Mouse (Mus musculus) CH12.LX (cell line): ENCODE results near the gene Plcb1.

ENCODE experiments used
- CTCF ChIP-seq, 2 experiments: IDR thresholded peaks in 1 of 2; conservative IDR thresholded peaks in 1 of 2; 2 replicates each; pipeline ENCODE4 v1.5.1; 2011 to 2012; ENCODE audit warnings: low read depth in 2 of 2, low read length in 2 of 2, improper control_type of control experiment in 1 of 2, inconsistent platforms in 1 of 2, mild to moderate bottlenecking in 1 of 2, moderate library complexity in 1 of 2
- IRF4 ChIP-seq: IDR thresholded peaks from 2 replicates; pipeline ENCODE4 v1.6.1; 2014; ENCODE audit warnings: low read depth, mild to moderate bottlenecking, inconsistent platforms, low read length, improper control_type of control experiment
- MAX ChIP-seq: IDR thresholded peaks from 2 replicates; pipeline ENCODE4 v1.6.1; 2011; ENCODE audit warnings: low read length, improper control_type of control experiment
- MAZ ChIP-seq: IDR thresholded peaks from 2 replicates; pipeline ENCODE4 v1.6.1; 2012; ENCODE audit warnings: low read depth, mild to moderate bottlenecking, inconsistent platforms, low read length, improper control_type of control experiment, moderate library complexity
- MEF2A ChIP-seq: IDR thresholded peaks from 2 replicates; pipeline ENCODE4 v1.6.1; 2014; ENCODE audit warnings: low read depth, mild to moderate bottlenecking, inconsistent platforms, low read length, improper control_type of control experiment, borderline replicate concordance
- MYC ChIP-seq: IDR thresholded peaks from 2 replicates; pipeline ENCODE4 v1.6.1; 2011; ENCODE audit warnings: low read depth, mild to moderate bottlenecking, improper control_type of control experiment, low read length
- NELFE ChIP-seq: IDR thresholded peaks from 2 replicates; pipeline ENCODE4 v1.6.1; 2011; ENCODE audit warnings: low read depth, low read length, improper control_type of control experiment
- POLR2A ChIP-seq: IDR thresholded peaks from 2 replicates; pipeline ENCODE4 v1.6.1; 2011; ENCODE audit warnings: low read depth, mild to moderate bottlenecking, improper control_type of control experiment, low read length
- TCF12 ChIP-seq: IDR thresholded peaks from 2 replicates; pipeline ENCODE4 v1.6.1; 2014; ENCODE audit warnings: low read depth, mild to moderate bottlenecking, inconsistent platforms, low read length, improper control_type of control experiment
- ZMIZ1 ChIP-seq: IDR thresholded peaks from 2 replicates; pipeline ENCODE4 v1.6.1; 2012; ENCODE audit warnings: low read depth, mild to moderate bottlenecking, inconsistent platforms, low read length, improper control_type of control experiment

GRCm38 (mm10) chr2:135362948-135363347, 577.1 kb downstream of the Plcb1 start:
- TF ChIP-seq POLR2A: no peak
- TF ChIP-seq CTCF (conservative IDR thresholded peaks at IDR 0.05 in 1 of 2, IDR thresholded peaks at IDR 0.05 in 1 of 2; ENCODE audit: low read depth in 2 of 2, low read length in 2 of 2): no peak
- no peak for TF ChIP-seq MYC
- TF ChIP-seq MAX: no peak
- no peak for TF ChIP-seq ZMIZ1
- TF ChIP-seq MEF2A: no peak
- TF ChIP-seq TCF12: no peak
- no peak for TF ChIP-seq IRF4
- no peak for TF ChIP-seq MAZ
- TF ChIP-seq NELFE: no peak
